Mouse (Mus musculus): ENCODE results near the gene Cpsf3. TPM values are rescaled to one million over a fixed set of nuclear protein-coding genes. Genes with fewer than 3 reads are reported as not detected.

Gene Cpsf3
- total RNA-seq, 1 experiment = 57.5 TPM

- TF ChIP-seq ZNF384 (IDR thresholded peaks at IDR 0.05; ENCODE audit: low read depth, low read length) (no peak), HCFC1 (IDR thresholded peaks at IDR 0.05; ENCODE audit: borderline replicate concordance, insufficient read depth, low read length) (no peak), ZC3H11A (IDR thresholded peaks at IDR 0.05; ENCODE audit: borderline replicate concordance, low read depth, low read length) (no peak), MAFK (IDR thresholded peaks at IDR 0.05; ENCODE audit: insufficient read depth, low read depth, low read length) (no peak), CHD2 (IDR thresholded peaks at IDR 0.05; ENCODE audit: low read depth, low read length) (no peak)
- in situ Hi-C loops (cut with MboI; ENCODE audit: low sequenced_read_pairs in 2 of 2, unreplicated experiment in 2 of 2) = loop anchor here in 1 of 2 experiments (10.0 kb wide), 1 partner anchor 55 kb away; no protein-coding TSS in a partner anchor
- H3K4me3 ChIP-seq (ENCODE audit: insufficient read depth in 1 of 2, low read depth in 1 of 2, low read length in 2 of 2, poor library complexity in 1 of 2, severe bottlenecking in 1 of 2) = no peak overlapping the region
- no peak for DNase-seq (ENCODE audit: low read depth, low spot score)
- peaks cover 45% of the 10 kb centered on the region for H3K36me3 ChIP-seq (ENCODE audit: control insufficient read depth, insufficient read depth, low read length, poor library complexity, severe bottlenecking)
- no peaks in the 10 kb centered on the region for H3K9me3 ChIP-seq (ENCODE audit: control insufficient read depth, insufficient read depth, low read depth, low read length)
- no peaks in the 10 kb centered on the region for H3K4me1 ChIP-seq (ENCODE audit: control insufficient read depth in 2 of 2, insufficient read depth in 2 of 2, low read length in 2 of 2, poor library complexity in 1 of 2)
- H3K9ac ChIP-seq (ENCODE audit: insufficient read depth, low read depth, low read length, poor library complexity, severe bottlenecking) = no peak overlapping the region
- H3K27ac ChIP-seq (ENCODE audit: insufficient read depth, low read depth, low read length, poor library complexity, severe bottlenecking) = no peak overlapping the region
Observed at GRCm38 (mm10) chr12:21329661-21330400, 44.6 kb downstream of the Cpsf3 start.

- H3K9ac ChIP-seq (ENCODE audit: insufficient read depth, low read depth, low read length, poor library complexity, severe bottlenecking) = no peak overlapping the region
- H3K36me3 ChIP-seq (ENCODE audit: control insufficient read depth, insufficient read depth, low read length, poor library complexity, severe bottlenecking) = peaks cover 39% of the 10 kb centered on the region
- no peak overlapping the region for H3K4me3 ChIP-seq (ENCODE audit: insufficient read depth in 1 of 2, low read depth in 1 of 2, low read length in 2 of 2, poor library complexity in 1 of 2, severe bottlenecking in 1 of 2)
- no peak for DNase-seq (ENCODE audit: low read depth, low spot score)
- no peaks in the 10 kb centered on the region for H3K9me3 ChIP-seq (ENCODE audit: control insufficient read depth, insufficient read depth, low read depth, low read length)
- H3K27ac ChIP-seq (ENCODE audit: insufficient read depth, low read depth, low read length, poor library complexity, severe bottlenecking) = no peak overlapping the region
- TF ChIP-seq ZC3H11A (IDR thresholded peaks at IDR 0.05; ENCODE audit: borderline replicate concordance, low read depth, low read length) (no peak), ZNF384 (IDR thresholded peaks at IDR 0.05; ENCODE audit: low read depth, low read length) (no peak), MAFK (IDR thresholded peaks at IDR 0.05; ENCODE audit: insufficient read depth, low read depth, low read length) (no peak), HCFC1 (IDR thresholded peaks at IDR 0.05; ENCODE audit: borderline replicate concordance, insufficient read depth, low read length) (no peak), CHD2 (IDR thresholded peaks at IDR 0.05; ENCODE audit: low read depth, low read length) (no peak)
- in situ Hi-C loops (cut with MboI; ENCODE audit: low sequenced_read_pairs in 2 of 2, unreplicated experiment in 2 of 2) = no loop called here
- no peaks in the 10 kb centered on the region for H3K4me1 ChIP-seq (ENCODE audit: control insufficient read depth in 2 of 2, insufficient read depth in 2 of 2, low read length in 2 of 2, poor library complexity in 1 of 2)
Observed at GRCm38 (mm10) chr12:21330961-21331576, 45.9 kb downstream of the Cpsf3 start.

GRCm38 (mm10) chr12:21331711-21332110, 46.5 kb downstream of the Cpsf3 start:
- no peak overlapping the region for H3K27ac ChIP-seq (ENCODE audit: insufficient read depth, low read depth, low read length, poor library complexity, severe bottlenecking)
- no peak for TF ChIP-seq ZC3H11A (IDR thresholded peaks at IDR 0.05; ENCODE audit: borderline replicate concordance, low read depth, low read length)
- no peak for TF ChIP-seq CHD2 (IDR thresholded peaks at IDR 0.05; ENCODE audit: low read depth, low read length)
- no peak for TF ChIP-seq MAFK (IDR thresholded peaks at IDR 0.05; ENCODE audit: insufficient read depth, low read depth, low read length)
- in situ Hi-C loops (cut with MboI; ENCODE audit: low sequenced_read_pairs in 2 of 2, unreplicated experiment in 2 of 2) = no loop called here
- no peak overlapping the region for H3K9ac ChIP-seq (ENCODE audit: insufficient read depth, low read depth, low read length, poor library complexity, severe bottlenecking)
- no peaks in the 10 kb centered on the region for H3K4me1 ChIP-seq (ENCODE audit: control insufficient read depth in 2 of 2, insufficient read depth in 2 of 2, low read length in 2 of 2, poor library complexity in 1 of 2)
- H3K9me3 ChIP-seq (ENCODE audit: control insufficient read depth, insufficient read depth, low read depth, low read length) = no peaks in the 10 kb centered on the region
- peaks cover 39% of the 10 kb centered on the region for H3K36me3 ChIP-seq (ENCODE audit: control insufficient read depth, insufficient read depth, low read length, poor library complexity, severe bottlenecking)
- DNase-seq (ENCODE audit: low read depth, low spot score) = no peak
- no peak overlapping the region for H3K4me3 ChIP-seq (ENCODE audit: insufficient read depth in 1 of 2, low read depth in 1 of 2, low read length in 2 of 2, poor library complexity in 1 of 2, severe bottlenecking in 1 of 2)

- H3K4me3 ChIP-seq (ENCODE audit: insufficient read depth in 1 of 2, low read depth in 1 of 2, low read length in 2 of 2, poor library complexity in 1 of 2, severe bottlenecking in 1 of 2) = no peak overlapping the region
- H3K27ac ChIP-seq (ENCODE audit: insufficient read depth, low read depth, low read length, poor library complexity, severe bottlenecking) = no peak overlapping the region
- no peak for DNase-seq (ENCODE audit: low read depth, low spot score)
- in situ Hi-C loops (cut with MboI; ENCODE audit: low sequenced_read_pairs in 2 of 2, unreplicated experiment in 2 of 2) = no loop called here
- no peak overlapping the region for H3K9ac ChIP-seq (ENCODE audit: insufficient read depth, low read depth, low read length, poor library complexity, severe bottlenecking)
- no peaks in the 10 kb centered on the region for H3K4me1 ChIP-seq (ENCODE audit: control insufficient read depth in 2 of 2, insufficient read depth in 2 of 2, low read length in 2 of 2, poor library complexity in 1 of 2)
- peaks cover 32% of the 10 kb centered on the region for H3K36me3 ChIP-seq (ENCODE audit: control insufficient read depth, insufficient read depth, low read length, poor library complexity, severe bottlenecking)
- no peak for TF ChIP-seq CHD2 (IDR thresholded peaks at IDR 0.05; ENCODE audit: low read depth, low read length)
- TF ChIP-seq HCFC1 (IDR thresholded peaks at IDR 0.05; ENCODE audit: borderline replicate concordance, insufficient read depth, low read length) = no peak
- TF ChIP-seq MAFK (IDR thresholded peaks at IDR 0.05; ENCODE audit: insufficient read depth, low read depth, low read length) = no peak
- TF ChIP-seq ZNF384 (IDR thresholded peaks at IDR 0.05; ENCODE audit: low read depth, low read length) = no peak
- no peak for TF ChIP-seq ZC3H11A (IDR thresholded peaks at IDR 0.05; ENCODE audit: borderline replicate concordance, low read depth, low read length)
- no peaks in the 10 kb centered on the region for H3K9me3 ChIP-seq (ENCODE audit: control insufficient read depth, insufficient read depth, low read depth, low read length)
Observed at GRCm38 (mm10) chr12:21333021-21333420, 47.8 kb downstream of the Cpsf3 start.
